Mouse (Mus musculus) forebrain, embryonic 12.5 days (tissue): ENCODE data around the gene 2310039H08Rik. TPM values are rescaled to one million over a fixed set of nuclear protein-coding genes. Genes with fewer than 3 reads are reported as not detected.

Source experiments
- ATAC-seq: fragments of 200-750 bp; cut with Nextera tagmentation; 2 replicates; pipeline ENCODE4 v1.8.0; 2017; ENCODE audit warnings: moderate TSS enrichment; ENCODE audit not compliant: low FRiP score
- H3K27ac ChIP-seq: fragments of 300-500 bp; sonication (generic); 2 replicates; pipeline ENCODE4 v1.5.1; 2016; ENCODE audit warnings: mild to moderate bottlenecking
- H3K27me3 ChIP-seq: fragments of 300-500 bp; sonication (generic); 2 replicates; pipeline ENCODE4 v1.6.1; 2016; ENCODE audit warnings: mild to moderate bottlenecking
- H3K36me3 ChIP-seq: fragments of 300-500 bp; sonication (generic); replicated peaks from 2 replicates; pipeline ENCODE4 v1.6.1; 2016; ENCODE audit warnings: mild to moderate bottlenecking
- H3K4me1 ChIP-seq: fragments of 300-500 bp; sonication (generic); 2 replicates; pipeline ENCODE4 v1.6.1; 2016
- H3K4me2 ChIP-seq: fragments of 300-500 bp; sonication (generic); 2 replicates; pipeline ENCODE4 v1.6.1; 2016; ENCODE audit warnings: mild to moderate bottlenecking, moderate library complexity
- H3K4me3 ChIP-seq: fragments of 300-500 bp; sonication (generic); replicated peaks from 2 replicates; pipeline ENCODE4 v1.5.1; 2016; ENCODE audit warnings: mild to moderate bottlenecking
- H3K9ac ChIP-seq: fragments of 300-500 bp; sonication (generic); 2 replicates; pipeline ENCODE4 v1.6.1; 2016; ENCODE audit warnings: mild to moderate bottlenecking
- H3K9me3 ChIP-seq: fragments of 300-500 bp; sonication (generic); 2 replicates; pipeline ENCODE4 v1.6.1; 2016
- WGBS: fragments of 180-500 bp; shearing (Covaris S2); methylation state at CpG from one replicate; pipeline ENCODE4 v1.1.7; 2016; 5-methylcytosine and 5-hydroxymethylcytosine counted together
- polyA plus RNA-seq: library from polyadenylated mRNA; unstranded; fragments of >200 nt; fragmentation: Nextera tagmentation; extraction: Ambion mirVana; gene quantifications from 2 replicates; pipeline ENCODE4 v1.2.1, GENCODE M21; 2016

2310039H08Rik gene
- polyA plus RNA-seq, 1 experiment from 2014 or later: 61.2 TPM

DNA sequence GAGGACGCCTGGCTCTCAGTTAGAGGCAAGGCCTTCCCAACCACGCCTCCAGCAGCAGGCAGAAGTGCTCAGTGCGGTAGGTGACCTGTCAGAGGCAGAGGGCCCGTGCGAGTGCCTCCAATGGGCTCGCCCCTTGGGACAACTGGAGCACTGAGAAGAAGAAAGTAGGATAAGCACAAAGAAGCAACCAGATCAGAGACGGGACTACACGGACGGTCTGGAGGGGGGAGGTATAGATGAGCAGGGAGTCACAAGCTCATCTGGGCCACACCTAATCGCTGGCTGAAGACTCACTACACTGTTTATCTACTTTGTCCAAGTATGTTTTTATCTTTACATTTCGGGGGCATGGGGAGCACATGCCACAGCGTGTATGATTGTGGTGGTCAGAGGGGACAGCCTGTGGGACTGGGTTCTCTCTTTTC lies 45.3 kb downstream of the 2310039H08Rik start:
- 90% methylated on average over 12 of the region's 12 CpGs for WGBS
- Histone ChIP-seq H3K9ac (no peak overlapping the region), H3K4me2 (no peak overlapping the region), H3K36me3 (peaks cover 44% of the 10 kb centered on the region), H3K27me3 (no peaks in the 10 kb centered on the region), H3K27ac (no peak overlapping the region), H3K4me1 (peaks cover 8% of the 10 kb centered on the region; the same call in 1 of the 2 replicates), H3K9me3 (no peaks in the 10 kb centered on the region), H3K4me3 (no peak overlapping the region)
- no peak for ATAC-seq

GRCm38 (mm10) chr17:46820628-46821027 lies 48.2 kb downstream of the 2310039H08Rik start:
- H3K36me3 ChIP-seq: peaks cover 65% of the 10 kb centered on the region

More at GRCm38 (mm10) chr17:46820628-46821027, 48.2 kb downstream of the 2310039H08Rik start:
- no peak overlapping the region for H3K9ac ChIP-seq
- H3K4me3 ChIP-seq: no peak overlapping the region
- no peaks in the 10 kb centered on the region for H3K27me3 ChIP-seq
- H3K4me2 ChIP-seq: no peak overlapping the region
- WGBS: 97% methylated on average over 7 of the region's 7 CpGs
- H3K4me1 ChIP-seq: peaks cover 8% of the 10 kb centered on the region; the same call in 1 of the 2 replicates
- no peak for ATAC-seq
- no peaks in the 10 kb centered on the region for H3K9me3 ChIP-seq
- no peak overlapping the region for H3K27ac ChIP-seq

Other genes with a start within 250 kb of the 2310039H08Rik start
- gene Cul9, start 226.2 kb upstream of the 2310039H08Rik start, polyA plus RNA-seq: 9.8 and 11.3 TPM in 2 replicates
- gene Srf, start 216.5 kb upstream of the 2310039H08Rik start, polyA plus RNA-seq: 5.0 TPM in 2 replicates
- 55.3 and 56.4 TPM in 2 replicates for gene Ptk7, start 143.1 kb upstream of the 2310039H08Rik start, polyA plus RNA-seq
- 39.0 and 42.5 TPM in 2 replicates for gene Klc4, start 126.6 kb upstream of the 2310039H08Rik start, polyA plus RNA-seq
- gene Mrpl2, start 126.4 kb upstream of the 2310039H08Rik start, polyA plus RNA-seq: 76.6 and 102 TPM in 2 replicates
- 46.5 and 47.8 TPM in 2 replicates for gene Cul7, start 122.3 kb upstream of the 2310039H08Rik start, polyA plus RNA-seq
- gene Rrp36, start 98.3 kb upstream of the 2310039H08Rik start, polyA plus RNA-seq: 54.4 and 57.6 TPM in 2 replicates
- 156 and 158 TPM in 2 replicates for gene Mea1, start 93.8 kb upstream of the 2310039H08Rik start, polyA plus RNA-seq
- 131 and 137 TPM in 2 replicates for gene Klhdc3, start 91.7 kb upstream of the 2310039H08Rik start, polyA plus RNA-seq
- 111 and 124 TPM in 2 replicates for gene Ppp2r5d, start 67.5 kb upstream of the 2310039H08Rik start, polyA plus RNA-seq
- 28.7 and 29.3 TPM in 2 replicates for gene Pex6, start 61.2 kb upstream of the 2310039H08Rik start, polyA plus RNA-seq
- gene Gnmt, start 43.5 kb upstream of the 2310039H08Rik start, polyA plus RNA-seq: 0.54 and 0.91 TPM in 2 replicates
- gene Cnpy3, start 20.4 kb upstream of the 2310039H08Rik start, polyA plus RNA-seq: 56.6 and 57.3 TPM in 2 replicates
- gene Ptcra, start 8.9 kb upstream of the 2310039H08Rik start, polyA plus RNA-seq: 0.24 and 0.36 TPM in 2 replicates
- 154 and 178 TPM in 2 replicates for gene Rpl7l1, start 10.0 kb downstream of the 2310039H08Rik start, polyA plus RNA-seq
- gene Bicral, start 85.8 kb downstream of the 2310039H08Rik start, polyA plus RNA-seq: 7.1 and 7.5 TPM in 2 replicates
- gene Tbcc, start 118.0 kb downstream of the 2310039H08Rik start, polyA plus RNA-seq: 63.2 and 67.3 TPM in 2 replicates
- gene Prph2, start 137.8 kb downstream of the 2310039H08Rik start, polyA plus RNA-seq: not detected in 2 replicates
- gene Ubr2, start 237.9 kb downstream of the 2310039H08Rik start, polyA plus RNA-seq: 21.0 and 21.8 TPM in 2 replicates